Mouse (Mus musculus) cerebellum, adult 18-20 months (tissue): ENCODE measurements around the gene Hsdl1.

Experiments
- DNase-seq, 2 experiments: peaks; one replicate each; pipeline ENCODE4 v3.0.0; 2021

Gene Hsdl1

DNA sequence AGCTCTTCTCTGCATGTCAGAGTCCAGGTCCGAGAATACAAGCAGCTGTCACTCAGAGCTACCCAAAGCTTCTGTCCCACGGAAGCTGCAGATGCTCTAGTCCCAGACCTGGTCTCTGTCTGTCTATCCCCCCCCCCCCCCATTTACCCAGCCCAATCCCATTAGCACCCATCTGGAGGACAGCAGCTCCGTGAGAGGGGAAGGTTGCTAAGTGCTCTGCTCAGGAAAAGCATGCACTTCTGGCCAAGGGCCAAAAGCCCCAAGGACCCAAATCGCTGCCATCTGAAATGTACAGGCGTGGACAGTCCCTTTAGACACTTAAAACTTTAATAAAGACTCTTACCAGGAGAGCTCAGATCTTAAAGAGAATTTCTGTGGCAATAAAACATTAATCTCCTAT, 58.3 kb downstream of the Hsdl1 start:
- DNase-seq, result no peak

DNA sequence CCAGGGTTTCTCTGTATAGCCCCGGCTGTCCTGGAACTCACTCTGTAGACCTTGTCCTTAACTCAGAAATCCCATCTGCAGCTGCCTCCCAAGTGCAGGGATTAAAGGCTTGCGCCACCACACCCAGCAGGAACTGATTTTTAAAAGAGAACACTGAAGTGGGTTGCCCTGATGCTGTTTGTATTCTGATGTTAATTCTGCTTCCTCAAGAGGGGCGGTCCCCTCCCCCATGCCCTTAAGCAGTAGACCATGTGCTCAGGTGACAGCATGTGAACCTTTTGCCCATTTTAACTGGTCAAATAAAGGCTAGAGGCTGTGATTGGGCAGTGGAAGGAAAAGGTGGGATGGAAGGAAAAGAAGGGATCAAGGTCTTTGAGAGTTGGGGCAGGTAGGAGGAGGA, 59.2 kb downstream of the Hsdl1 start:
- no peak for DNase-seq

GRCm38 (mm10) chr8:119514940-119515339, 60.0 kb downstream of the Hsdl1 start:
- DNase-seq, result no peak

- DNase-seq, result peak; percentile 65 to 70
Measured at GRCm38 (mm10) chr8:119513405-119513804, 61.6 kb downstream of the Hsdl1 start.
